Mouse (Mus musculus) E14TG2a.4 (cell line): ENCODE results near the gene Arf6.
A peak's percentile ranks its signal among the peaks of the same experiment; 100 is the strongest.
"Not testable (repeated sequence)": the region's sequence is repeated elsewhere in the genome, so short reads cannot be mapped to it uniquely, and the experiment has no call there.

Experiments
- H3K27me3 ChIP-seq: 2 replicates; pipeline ENCODE4 v1.6.1; 2014; ENCODE audit warnings: low read length, control low read depth; ENCODE audit not compliant: insufficient read depth
- H3K36me3 ChIP-seq: 2 replicates; pipeline ENCODE4 v1.6.1; 2014; ENCODE audit warnings: low read length, control low read depth; ENCODE audit not compliant: insufficient read depth
- H3K4me1 ChIP-seq: replicated peaks from 2 replicates; pipeline ENCODE4 v1.6.1; 2014; ENCODE audit warnings: low read depth, low read length, control low read depth
- H3K4me3 ChIP-seq: replicated peaks from 2 replicates; pipeline ENCODE4 v1.5.1; 2014; ENCODE audit warnings: mild to moderate bottlenecking, low read length
- H3K9me3 ChIP-seq: 2 replicates; pipeline ENCODE4 v1.6.1; 2014; ENCODE audit warnings: low read length, control low read depth
- CTCF ChIP-seq: conservative IDR thresholded peaks from 2 replicates; pipeline ENCODE4 v1.5.1; 2014; ENCODE audit warnings: low read length
- NANOG ChIP-seq: IDR thresholded peaks from 2 replicates; pipeline ENCODE4 v1.6.1; 2014; ENCODE audit warnings: borderline replicate concordance, low read length, mixed read lengths
- POU5F1 ChIP-seq: IDR thresholded peaks from 2 replicates; pipeline ENCODE4 v1.6.1; 2014; ENCODE audit warnings: low read length, borderline replicate concordance

The Arf6 gene

GRCm38 (mm10) chr12:69371854-69372671, at the start of gene Arf6, which contains the start of gene Gm9887:
Arf6 (plus strand) TSS chr12:69372150.
Gm9887 (minus strand) TSS chr12:69372458.
- H3K36me3 ChIP-seq: peaks cover 39% of the 10 kb centered on the region
- no peak for TF ChIP-seq POU5F1
- no peak for TF ChIP-seq CTCF
- no peak for TF ChIP-seq NANOG

GRCm38 (mm10) chr12:69331187-69331586, 40.8 kb upstream of the Arf6 start:
- peaks cover 84% of the 10 kb centered on the region for H3K36me3 ChIP-seq
- TF ChIP-seq CTCF: no peak
- no peaks in the 10 kb centered on the region for H3K27me3 ChIP-seq
- H3K4me3 ChIP-seq: no peak overlapping the region
- H3K4me1 ChIP-seq: no peaks in the 10 kb centered on the region
- no peaks in the 10 kb centered on the region for H3K9me3 ChIP-seq

More at GRCm38 (mm10) chr12:69371854-69372671, at the start of gene Arf6, which contains the start of gene Gm9887:
- no peaks in the 10 kb centered on the region for H3K9me3 ChIP-seq
- peak within 1 kb of the TSS; percentile 93 for H3K4me3 ChIP-seq
- H3K4me1 ChIP-seq: peaks cover 46% of the 10 kb centered on the region
- H3K27me3 ChIP-seq: no peaks in the 10 kb centered on the region

GRCm38 (mm10) chr12:69332147-69332546, 39.8 kb upstream of the Arf6 start:
- TF ChIP-seq POU5F1: no peak
- Histone ChIP-seq H3K27me3 (no peaks in the 10 kb centered on the region), H3K9me3 (no peaks in the 10 kb centered on the region), H3K36me3 (peaks cover 87% of the 10 kb centered on the region), H3K4me3 (no peak overlapping the region), H3K4me1 (no peaks in the 10 kb centered on the region)

- H3K36me3 ChIP-seq: peaks cover 89% of the 10 kb centered on the region
- TF ChIP-seq NANOG: no peak
- peak; percentile 80 for TF ChIP-seq CTCF
- no peak overlapping the region for H3K4me3 ChIP-seq
- H3K27me3 ChIP-seq: no peaks in the 10 kb centered on the region
- no peaks in the 10 kb centered on the region for H3K9me3 ChIP-seq
- no peaks in the 10 kb centered on the region for H3K4me1 ChIP-seq
These were observed 38.4 kb upstream of the Arf6 start for GRCm38 (mm10) chr12:69333547-69333946.

- H3K4me3 ChIP-seq: no peak overlapping the region
- no peaks in the 10 kb centered on the region for H3K27me3 ChIP-seq
- H3K4me1 ChIP-seq: no peaks in the 10 kb centered on the region
- no peaks in the 10 kb centered on the region for H3K9me3 ChIP-seq
- TF ChIP-seq CTCF (no peak), POU5F1 (no peak), NANOG (no peak)
- H3K36me3 ChIP-seq: peaks cover 84% of the 10 kb centered on the region
These were observed 22.0 kb upstream of the Arf6 start for GRCm38 (mm10) chr12:69349928-69350327.

GRCm38 (mm10) chr12:69351685-69352084, 20.3 kb upstream of the Arf6 start:
- no peak overlapping the region for H3K4me3 ChIP-seq
- no peaks in the 10 kb centered on the region for H3K9me3 ChIP-seq
- peaks cover 76% of the 10 kb centered on the region for H3K36me3 ChIP-seq
- TF ChIP-seq POU5F1 (no peak), CTCF (0 out of 2 replicates have a peak, but pooled peaks have one; percentile 4), NANOG (no peak)
- no peaks in the 10 kb centered on the region for H3K27me3 ChIP-seq
- H3K4me1 ChIP-seq: 0 out of 2 replicates have a peak, but pooled peaks cover 6% of the 10 kb centered on the region

- Histone ChIP-seq H3K9me3 (no peaks in the 10 kb centered on the region), H3K36me3 (peaks cover 34% of the 10 kb centered on the region), H3K4me3 (peak within 1 kb of the TSS; percentile 90), H3K4me1 (peaks cover 13% of the 10 kb centered on the region), H3K27me3 (no peaks in the 10 kb centered on the region)
- no peak for TF ChIP-seq CTCF
- no peak for TF ChIP-seq NANOG
- no peak for TF ChIP-seq POU5F1
These were observed 15.2 kb upstream of the Arf6 start, which contains the start of gene Nemf for GRCm38 (mm10) chr12:69356546-69357299. Nemf (minus strand) TSS chr12:69357165.

- no peaks in the 10 kb centered on the region for H3K9me3 ChIP-seq
- no peaks in the 10 kb centered on the region for H3K27me3 ChIP-seq
- H3K36me3 ChIP-seq: peaks cover 29% of the 10 kb centered on the region
- H3K4me3 ChIP-seq: peak overlapping the region; percentile 90
- TF ChIP-seq POU5F1: no peak
- peaks cover 18% of the 10 kb centered on the region for H3K4me1 ChIP-seq
These were observed 14.7 kb upstream of the Arf6 start for GRCm38 (mm10) chr12:69357300-69357646.

- Histone ChIP-seq H3K27me3 (no peaks in the 10 kb centered on the region), H3K4me1 (peaks cover 39% of the 10 kb centered on the region), H3K4me3 (no peak overlapping the region; the same call in 1 of the 2 replicates), H3K9me3 (no peaks in the 10 kb centered on the region), H3K36me3 (no peaks in the 10 kb centered on the region)
- TF ChIP-seq CTCF (peak; percentile 100), NANOG (no peak)
These were observed 11.3 kb upstream of the Arf6 start for GRCm38 (mm10) chr12:69360655-69360996.

GRCm38 (mm10) chr12:69360997-69361899, 10.7 kb upstream of the Arf6 start:
- H3K4me1 ChIP-seq: peaks cover 36% of the 10 kb centered on the region
- not testable (repeated sequence) for H3K9me3 ChIP-seq, H3K27me3 ChIP-seq, H3K36me3 ChIP-seq
- H3K4me3 ChIP-seq: peak overlapping the region; percentile 81
